Mouse (Mus musculus): ENCODE data around the gene Elovl4. TPM values are rescaled to one million over a fixed set of nuclear protein-coding genes. Genes with fewer than 3 reads are reported as not detected.

Elovl4 gene
- polyA plus RNA-seq, 1 experiment = 5.0 TPM

- H3K27me3 ChIP-seq (ENCODE audit: control insufficient read depth, insufficient read depth, low read length, poor library complexity, severe bottlenecking) = peaks cover 5% of the 10 kb centered on the region; the same call in 1 of the 2 replicates
- H3K27ac ChIP-seq (ENCODE audit: insufficient read depth, low read length) = no peak overlapping the region
- H3K9me3 ChIP-seq (replicated peaks; ENCODE audit: control insufficient read depth, insufficient read depth, low read length, poor library complexity, severe bottlenecking) = no peaks in the 10 kb centered on the region
- H3K4me1 ChIP-seq (ENCODE audit: control insufficient read depth, insufficient read depth, low read length) = no peaks in the 10 kb centered on the region
- TF ChIP-seq POLR2A (IDR thresholded peaks at IDR 0.05; ENCODE audit: insufficient read depth, low read length) = no peak
- no peak for TF ChIP-seq CTCF (IDR thresholded peaks at IDR 0.05; ENCODE audit: low read depth, low read length)
- TF ChIP-seq EP300 (IDR thresholded peaks at IDR 0.05; ENCODE audit: insufficient read depth, low read depth, low read length) = no peak
- no peak overlapping the region for H3K9ac ChIP-seq (ENCODE audit: low read depth, poor library complexity, severe bottlenecking)
- no peaks in the 10 kb centered on the region for H3K36me3 ChIP-seq (ENCODE audit: control insufficient read depth, insufficient read depth, low read length, poor library complexity, severe bottlenecking)
- H3K4me3 ChIP-seq (ENCODE audit: low read depth, low read length) = no peak overlapping the region
Measured at GRCm38 (mm10) chr9:83804341-83804740, 1.7 kb downstream of the Elovl4 start.

- Histone ChIP-seq H3K9ac (ENCODE audit: low read depth, poor library complexity, severe bottlenecking) (no peak overlapping the region), H3K4me3 (ENCODE audit: low read depth, low read length) (no peak overlapping the region), H3K36me3 (ENCODE audit: control insufficient read depth, insufficient read depth, low read length, poor library complexity, severe bottlenecking) (no peaks in the 10 kb centered on the region), H3K4me1 (ENCODE audit: control insufficient read depth, insufficient read depth, low read length) (no peaks in the 10 kb centered on the region), H3K27ac (ENCODE audit: insufficient read depth, low read length) (no peak overlapping the region), H3K9me3 (replicated peaks; ENCODE audit: control insufficient read depth, insufficient read depth, low read length, poor library complexity, severe bottlenecking) (no peaks in the 10 kb centered on the region), H3K27me3 (ENCODE audit: control insufficient read depth, insufficient read depth, low read length, poor library complexity, severe bottlenecking) (no peaks in the 10 kb centered on the region)
- TF ChIP-seq CTCF (IDR thresholded peaks at IDR 0.05; ENCODE audit: low read depth, low read length) (no peak), EP300 (IDR thresholded peaks at IDR 0.05; ENCODE audit: insufficient read depth, low read depth, low read length) (no peak), POLR2A (IDR thresholded peaks at IDR 0.05; ENCODE audit: insufficient read depth, low read length) (no peak)
Measured at GRCm38 (mm10) chr9:83797898-83798297, 8.2 kb downstream of the Elovl4 start.

- Histone ChIP-seq H3K9me3 (replicated peaks; ENCODE audit: control insufficient read depth, insufficient read depth, low read length, poor library complexity, severe bottlenecking) (no peaks in the 10 kb centered on the region), H3K36me3 (ENCODE audit: control insufficient read depth, insufficient read depth, low read length, poor library complexity, severe bottlenecking) (no peaks in the 10 kb centered on the region), H3K27me3 (ENCODE audit: control insufficient read depth, insufficient read depth, low read length, poor library complexity, severe bottlenecking) (no peaks in the 10 kb centered on the region), H3K4me3 (ENCODE audit: low read depth, low read length) (no peak overlapping the region), H3K27ac (ENCODE audit: insufficient read depth, low read length) (no peak overlapping the region), H3K4me1 (ENCODE audit: control insufficient read depth, insufficient read depth, low read length) (no peaks in the 10 kb centered on the region), H3K9ac (ENCODE audit: low read depth, poor library complexity, severe bottlenecking) (no peak overlapping the region)
- TF ChIP-seq CTCF (IDR thresholded peaks at IDR 0.05; ENCODE audit: low read depth, low read length) (no peak), POLR2A (IDR thresholded peaks at IDR 0.05; ENCODE audit: insufficient read depth, low read length) (no peak), EP300 (IDR thresholded peaks at IDR 0.05; ENCODE audit: insufficient read depth, low read depth, low read length) (no peak)
Measured at GRCm38 (mm10) chr9:83796875-83797274, 9.2 kb downstream of the Elovl4 start.

GRCm38 (mm10) chr9:83789326-83789725 lies 16.8 kb downstream of the Elovl4 start:
- no peak overlapping the region for H3K9ac ChIP-seq (ENCODE audit: low read depth, poor library complexity, severe bottlenecking)
- H3K27ac ChIP-seq (ENCODE audit: insufficient read depth, low read length) = no peak overlapping the region
- no peaks in the 10 kb centered on the region for H3K9me3 ChIP-seq (replicated peaks; ENCODE audit: control insufficient read depth, insufficient read depth, low read length, poor library complexity, severe bottlenecking)
- H3K27me3 ChIP-seq (ENCODE audit: control insufficient read depth, insufficient read depth, low read length, poor library complexity, severe bottlenecking) = no peaks in the 10 kb centered on the region
- no peaks in the 10 kb centered on the region for H3K36me3 ChIP-seq (ENCODE audit: control insufficient read depth, insufficient read depth, low read length, poor library complexity, severe bottlenecking)
- no peak overlapping the region for H3K4me3 ChIP-seq (ENCODE audit: low read depth, low read length)
- no peaks in the 10 kb centered on the region for H3K4me1 ChIP-seq (ENCODE audit: control insufficient read depth, insufficient read depth, low read length)
- TF ChIP-seq CTCF (IDR thresholded peaks at IDR 0.05; ENCODE audit: low read depth, low read length) = no peak
- no peak for TF ChIP-seq EP300 (IDR thresholded peaks at IDR 0.05; ENCODE audit: insufficient read depth, low read depth, low read length)
- no peak for TF ChIP-seq POLR2A (IDR thresholded peaks at IDR 0.05; ENCODE audit: insufficient read depth, low read length)

- H3K36me3 ChIP-seq (ENCODE audit: control insufficient read depth, insufficient read depth, low read length, poor library complexity, severe bottlenecking) = no peaks in the 10 kb centered on the region
- H3K4me3 ChIP-seq (ENCODE audit: low read depth, low read length) = no peak overlapping the region
- H3K9ac ChIP-seq (ENCODE audit: low read depth, poor library complexity, severe bottlenecking) = no peak overlapping the region
- H3K4me1 ChIP-seq (ENCODE audit: control insufficient read depth, insufficient read depth, low read length) = no peaks in the 10 kb centered on the region
- no peaks in the 10 kb centered on the region for H3K9me3 ChIP-seq (replicated peaks; ENCODE audit: control insufficient read depth, insufficient read depth, low read length, poor library complexity, severe bottlenecking)
- H3K27me3 ChIP-seq (ENCODE audit: control insufficient read depth, insufficient read depth, low read length, poor library complexity, severe bottlenecking) = no peaks in the 10 kb centered on the region
- TF ChIP-seq EP300 (IDR thresholded peaks at IDR 0.05; ENCODE audit: insufficient read depth, low read depth, low read length) (no peak), CTCF (IDR thresholded peaks at IDR 0.05; ENCODE audit: low read depth, low read length) (no peak), POLR2A (IDR thresholded peaks at IDR 0.05; ENCODE audit: insufficient read depth, low read length) (no peak)
- H3K27ac ChIP-seq (ENCODE audit: insufficient read depth, low read length) = no peak overlapping the region
Measured at GRCm38 (mm10) chr9:83785501-83785900, 20.6 kb downstream of the Elovl4 start.

- TF ChIP-seq CTCF (IDR thresholded peaks at IDR 0.05; ENCODE audit: low read depth, low read length) (no peak), POLR2A (IDR thresholded peaks at IDR 0.05; ENCODE audit: insufficient read depth, low read length) (no peak), EP300 (IDR thresholded peaks at IDR 0.05; ENCODE audit: insufficient read depth, low read depth, low read length) (no peak)
- Histone ChIP-seq H3K4me3 (ENCODE audit: low read depth, low read length) (no peak overlapping the region), H3K4me1 (ENCODE audit: control insufficient read depth, insufficient read depth, low read length) (no peaks in the 10 kb centered on the region), H3K27me3 (ENCODE audit: control insufficient read depth, insufficient read depth, low read length, poor library complexity, severe bottlenecking) (no peaks in the 10 kb centered on the region), H3K36me3 (ENCODE audit: control insufficient read depth, insufficient read depth, low read length, poor library complexity, severe bottlenecking) (no peaks in the 10 kb centered on the region), H3K27ac (ENCODE audit: insufficient read depth, low read length) (no peak overlapping the region), H3K9me3 (replicated peaks; ENCODE audit: control insufficient read depth, insufficient read depth, low read length, poor library complexity, severe bottlenecking) (0 out of 2 replicates have a peak, but pooled peaks cover 2% of the 10 kb centered on the region), H3K9ac (ENCODE audit: low read depth, poor library complexity, severe bottlenecking) (no peak overlapping the region)
Measured at GRCm38 (mm10) chr9:83778317-83778960, 27.6 kb downstream of the Elovl4 start.
